Mouse (Mus musculus) T-helper 1 cell (primary cell): ENCODE measurements around the gene Bcar1.

Source experiments
- in situ Hi-C: fragments of 300-600 bp; cut with MboI, MseI; formaldehyde crosslinking; loops from one replicate; pipeline ENCODE4 v1.15.1; 2025; ENCODE audit warnings: high pct_unique_total_duplicates

Bcar1 gene

GRCm38 (mm10) chr8:111681153-111681552, 62.5 kb downstream of the Bcar1 start:
- in situ Hi-C loops: no loop called here

DNA sequence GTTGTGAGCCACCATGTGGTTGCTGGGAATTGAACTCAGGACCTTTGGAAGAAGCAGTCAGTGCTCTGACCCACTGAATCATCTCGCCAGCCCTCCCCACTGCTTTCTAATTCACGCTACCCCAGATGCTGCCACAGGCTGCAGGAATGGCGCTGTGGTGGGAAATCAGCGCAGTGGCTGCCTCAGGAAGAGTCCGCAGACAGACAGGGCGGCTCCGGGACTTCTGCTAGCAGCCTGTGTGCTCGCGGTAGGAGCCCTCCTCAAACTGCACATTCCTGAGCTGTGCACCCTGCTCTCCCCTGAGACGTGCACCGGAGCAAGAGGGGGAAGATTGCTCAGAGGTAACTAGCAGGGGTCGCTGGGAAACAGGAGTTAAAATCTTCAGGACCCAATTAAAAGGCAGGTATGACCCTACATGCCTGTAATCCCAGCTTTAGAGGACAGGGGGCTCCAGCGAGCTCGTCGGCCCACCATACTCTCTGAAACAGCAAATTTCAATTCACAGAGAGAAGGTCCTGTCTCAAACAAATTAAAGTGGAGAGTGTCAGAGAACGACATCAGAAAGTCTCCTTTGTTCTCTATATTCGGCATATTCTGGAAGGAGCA, 63.1 kb downstream of the Bcar1 start:
- in situ Hi-C loops: no loop called here

- in situ Hi-C loops: loop anchor here (5.0 kb wide), 1 partner anchor 143 kb away; no protein-coding TSS in a partner anchor
Observed at GRCm38 (mm10) chr8:111678848-111679247, 64.8 kb downstream of the Bcar1 start.

GRCm38 (mm10) chr8:111678111-111678510, 65.5 kb downstream of the Bcar1 start:
- in situ Hi-C loops: loop anchor here (5.0 kb wide), 1 partner anchor 144 kb away; no protein-coding TSS in a partner anchor

- in situ Hi-C loops: loop anchor here (5.0 kb wide), 1 partner anchor 146 kb away; no protein-coding TSS in a partner anchor
Observed at GRCm38 (mm10) chr8:111676237-111676636, 67.4 kb downstream of the Bcar1 start.

GRCm38 (mm10) chr8:111666751-111667150, 76.9 kb downstream of the Bcar1 start:
- in situ Hi-C loops: no loop called here

DNA sequence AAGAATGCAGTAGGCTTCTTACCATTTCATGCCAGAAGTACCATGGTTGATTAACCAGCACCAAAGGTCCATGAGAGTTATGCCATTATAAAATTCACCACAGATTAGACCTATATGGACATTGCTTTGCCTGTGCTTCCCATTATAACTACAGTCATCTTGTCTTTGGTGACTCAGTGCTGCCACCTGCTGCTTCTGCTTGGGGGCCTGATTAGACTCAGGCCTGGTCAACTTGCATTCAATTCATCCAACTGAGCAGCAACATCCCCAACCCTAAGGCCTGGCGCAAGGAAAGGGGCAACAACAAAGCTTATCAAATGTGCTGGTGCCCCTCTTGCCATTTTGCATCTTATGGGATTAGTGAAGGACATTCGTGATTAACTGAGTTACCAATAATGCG, 81.1 kb downstream of the Bcar1 start:
- in situ Hi-C loops: no loop called here
